Mouse (Mus musculus) stomach, embryonic 14.5 days (tissue): ENCODE results near the gene Rbm19. TPM values are rescaled to one million over a fixed set of nuclear protein-coding genes. Genes with fewer than 3 reads are reported as not detected.

Source experiments
- ATAC-seq: fragments of 200-750 bp; cut with Nextera tagmentation; 2 replicates; pipeline ENCODE4 v1.8.0; 2017; ENCODE audit warnings: low read depth, moderate TSS enrichment; ENCODE audit not compliant: insufficient number of reproducible peaks, insufficient read depth, low FRiP score
- H3K27ac ChIP-seq: fragments of 300-500 bp; sonication (generic); 2 replicates; pipeline ENCODE4 v1.5.1; 2014; ENCODE audit warnings: mild to moderate bottlenecking, low read length, moderate library complexity, mixed read lengths
- H3K27me3 ChIP-seq: fragments of 300-500 bp; sonication (generic); 2 replicates; pipeline ENCODE4 v1.6.1; 2014; ENCODE audit warnings: low read length, control low read depth, mixed read lengths; ENCODE audit not compliant: control insufficient read depth, insufficient read depth
- H3K36me3 ChIP-seq: fragments of 300-500 bp; sonication (generic); 2 replicates; pipeline ENCODE4 v1.6.1; 2014; ENCODE audit warnings: mild to moderate bottlenecking, control low read depth, low read length, moderate library complexity, mixed read lengths; ENCODE audit not compliant: control insufficient read depth, insufficient read depth
- H3K4me1 ChIP-seq: fragments of 300-500 bp; sonication (generic); 2 replicates; pipeline ENCODE4 v1.6.1; 2014; ENCODE audit warnings: low read length, control low read depth, mixed read lengths; ENCODE audit not compliant: control insufficient read depth, insufficient read depth
- H3K4me2 ChIP-seq: fragments of 300-500 bp; sonication (generic); replicated peaks from 2 replicates; pipeline ENCODE4 v1.6.1; 2014; ENCODE audit warnings: low read depth, low read length, control low read depth
- H3K4me3 ChIP-seq: fragments of 300-500 bp; sonication (generic); 2 replicates; pipeline ENCODE4 v1.5.1; 2014; ENCODE audit warnings: low read depth, low read length, control low read depth
- H3K9ac ChIP-seq: fragments of 300-500 bp; sonication (generic); replicated peaks from 2 replicates; pipeline ENCODE4 v1.6.1; 2014; ENCODE audit warnings: low read depth, mild to moderate bottlenecking, control low read depth, low read length, moderate library complexity, mixed read lengths
- H3K9me3 ChIP-seq: fragments of 300-500 bp; sonication (generic); 2 replicates; pipeline ENCODE4 v1.6.1; 2016; ENCODE audit warnings: low read depth, low read length, control low read depth; ENCODE audit not compliant: control insufficient read depth
- WGBS: fragments of 180-500 bp; shearing (Covaris S2); extraction: QIAGEN DNeasy Blood & Tissue Kit; methylation state at CpG from one replicate; pipeline ENCODE4 v1.1.7; 2014; 5-methylcytosine and 5-hydroxymethylcytosine counted together
- polyA plus RNA-seq: library from polyadenylated mRNA; unstranded; fragments of >200 nt; fragmentation: Nextera tagmentation; extraction: Ambion mirVana; gene quantifications from 2 replicates; pipeline ENCODE4 v1.2.1, GENCODE M21; 2014

The Rbm19 gene
- polyA plus RNA-seq, 1 experiment from 2014 or later: 22.4 TPM

DNA sequence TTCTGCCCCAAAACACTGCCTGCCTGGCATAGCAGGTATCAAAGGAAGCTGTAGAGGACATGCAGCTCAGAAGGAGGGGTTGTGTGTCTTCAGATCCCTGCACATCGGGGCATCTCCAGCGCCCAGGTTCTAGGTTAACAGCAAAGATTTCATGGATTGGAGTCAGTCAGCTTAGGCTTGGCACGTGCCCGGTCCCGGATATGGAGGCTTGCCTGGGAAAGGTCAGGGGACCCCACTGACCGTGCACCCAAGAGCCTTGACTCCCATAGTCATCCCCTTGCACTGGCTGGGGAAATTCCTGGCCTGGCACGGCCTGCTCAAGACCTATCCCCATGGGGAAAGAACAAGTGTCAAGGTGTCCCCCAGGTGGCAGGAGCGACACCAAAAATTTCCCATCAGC, 59.0 kb downstream of the Rbm19 start:
- ATAC-seq: no peak
- Histone ChIP-seq H3K27ac (no peak overlapping the region), H3K4me1 (no peaks in the 10 kb centered on the region), H3K27me3 (no peaks in the 10 kb centered on the region), H3K9me3 (no peaks in the 10 kb centered on the region), H3K36me3 (peaks cover 3% of the 10 kb centered on the region; the same call in 1 of the 2 replicates), H3K4me3 (no peak overlapping the region), H3K9ac (no peak overlapping the region), H3K4me2 (no peak overlapping the region)
- WGBS: 89% methylated on average over 8 of the region's 8 CpGs

DNA sequence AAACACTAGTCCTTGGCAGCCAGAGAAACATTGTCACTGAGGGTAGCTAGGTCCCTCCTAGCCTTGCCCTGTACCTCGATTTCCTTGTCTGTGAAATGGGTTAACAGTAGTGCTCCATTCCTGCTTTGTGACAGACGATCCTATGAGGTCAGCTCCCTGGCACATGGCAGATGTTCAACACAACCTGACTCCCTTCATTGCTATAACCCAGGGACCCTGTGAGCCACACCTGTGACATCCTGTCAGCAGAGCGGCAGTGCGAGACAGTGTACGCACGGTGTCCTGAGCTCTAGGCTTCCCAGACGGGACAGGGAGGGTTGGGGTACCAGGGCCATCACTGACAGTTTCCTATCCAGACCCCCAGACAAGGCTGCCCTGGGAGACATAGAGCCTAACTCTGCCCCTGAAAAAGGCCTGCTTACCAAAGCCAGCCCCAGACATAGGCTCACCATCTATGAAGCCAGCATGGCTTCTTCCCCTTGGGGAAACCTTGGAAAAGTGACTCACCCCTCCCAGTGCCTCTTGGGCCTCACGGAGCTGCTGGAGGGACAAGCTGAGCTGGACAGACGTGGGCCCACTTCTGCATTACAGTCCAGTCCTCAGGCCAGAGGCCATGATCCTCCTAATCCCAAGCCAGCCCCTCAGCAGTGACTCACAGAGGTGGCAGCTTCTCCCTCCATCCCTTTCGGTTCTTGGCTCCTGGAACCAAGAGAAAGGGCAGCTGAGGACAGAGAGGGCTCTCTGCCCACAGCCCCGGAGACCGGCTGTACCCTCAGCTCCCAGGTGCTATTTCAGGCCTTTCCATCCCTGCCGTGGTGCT, 60.2 kb downstream of the Rbm19 start:
- WGBS: 93% methylated on average over 13 of the region's 13 CpGs
- Histone ChIP-seq H3K27ac (no peak overlapping the region), H3K36me3 (peaks cover 3% of the 10 kb centered on the region; the same call in 1 of the 2 replicates), H3K27me3 (no peaks in the 10 kb centered on the region), H3K9ac (no peak overlapping the region), H3K4me2 (no peak overlapping the region), H3K4me3 (no peak overlapping the region), H3K4me1 (no peaks in the 10 kb centered on the region), H3K9me3 (no peaks in the 10 kb centered on the region)
- no peak for ATAC-seq

DNA sequence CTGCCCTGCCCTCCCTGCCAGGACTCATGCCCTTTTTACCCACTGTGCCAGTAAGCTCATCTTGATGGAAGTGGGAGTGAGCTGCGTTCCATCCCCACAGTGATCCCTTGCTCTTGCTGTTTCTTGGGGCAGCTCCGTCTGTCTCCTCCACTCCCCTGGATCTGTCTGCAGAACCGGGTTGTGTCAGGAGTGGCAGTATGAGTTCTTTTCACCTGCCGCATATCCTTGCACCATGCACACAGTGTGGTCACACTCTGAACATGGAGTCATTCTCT, 60.7 kb downstream of the Rbm19 start:
- Histone ChIP-seq H3K4me3 (no peak overlapping the region), H3K27me3 (no peaks in the 10 kb centered on the region), H3K36me3 (peaks cover 3% of the 10 kb centered on the region; the same call in 1 of the 2 replicates), H3K27ac (no peak overlapping the region), H3K4me1 (no peaks in the 10 kb centered on the region), H3K9me3 (no peaks in the 10 kb centered on the region), H3K4me2 (no peak overlapping the region), H3K9ac (no peak overlapping the region)
- 95% methylated on average over 4 of the region's 4 CpGs for WGBS
- no peak for ATAC-seq

DNA sequence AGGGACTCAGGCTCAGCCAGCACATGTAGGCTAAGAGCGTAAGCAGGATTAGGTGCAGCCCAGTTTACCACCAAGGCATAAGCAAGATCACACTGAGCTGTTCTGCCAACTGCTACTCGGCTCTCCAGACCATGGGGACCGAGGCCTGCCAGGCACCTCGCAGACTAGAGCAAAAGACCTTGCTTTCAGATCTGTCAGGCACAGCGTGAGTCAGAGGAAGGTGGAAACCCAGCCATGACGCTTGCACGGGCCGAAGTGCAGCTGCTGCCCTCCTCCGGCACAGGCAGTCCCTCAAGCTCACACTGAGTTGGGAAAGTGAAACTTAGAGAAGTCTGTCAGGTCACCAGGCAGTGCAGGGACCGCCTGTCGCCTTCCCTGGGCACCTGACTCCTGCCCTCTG, 63.8 kb downstream of the Rbm19 start:
- Histone ChIP-seq H3K4me3 (no peak overlapping the region), H3K9me3 (no peaks in the 10 kb centered on the region), H3K4me1 (no peaks in the 10 kb centered on the region), H3K27ac (no peak overlapping the region), H3K4me2 (no peak overlapping the region), H3K27me3 (no peaks in the 10 kb centered on the region), H3K9ac (no peak overlapping the region), H3K36me3 (peaks cover 3% of the 10 kb centered on the region; the same call in 1 of the 2 replicates)
- no peak for ATAC-seq
- WGBS: 98% methylated on average over 11 of the region's 11 CpGs

DNA sequence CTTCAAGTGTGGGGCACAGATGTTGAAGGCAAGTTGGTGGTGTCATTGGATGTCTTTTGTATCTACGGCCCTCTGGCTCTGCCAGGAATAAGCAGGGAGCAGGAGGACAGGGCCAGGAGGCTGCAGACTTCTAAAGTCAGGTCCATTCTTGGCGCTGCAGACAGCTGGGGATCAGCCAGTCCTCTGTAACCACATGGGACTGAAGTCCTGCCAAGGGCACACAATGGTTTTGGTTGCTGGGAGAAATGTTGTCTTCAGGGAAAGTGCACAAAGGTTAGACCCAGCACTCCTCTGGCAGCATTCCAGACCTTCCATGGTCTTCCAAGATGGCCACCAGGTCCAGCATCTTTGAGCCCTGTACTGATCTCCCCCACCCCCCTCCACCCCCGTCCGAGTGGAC, 65.1 kb downstream of the Rbm19 start:
- no peak overlapping the region for H3K9ac ChIP-seq
- 90% methylated on average over 4 of the region's 4 CpGs for WGBS
- no peaks in the 10 kb centered on the region for H3K4me1 ChIP-seq

DNA sequence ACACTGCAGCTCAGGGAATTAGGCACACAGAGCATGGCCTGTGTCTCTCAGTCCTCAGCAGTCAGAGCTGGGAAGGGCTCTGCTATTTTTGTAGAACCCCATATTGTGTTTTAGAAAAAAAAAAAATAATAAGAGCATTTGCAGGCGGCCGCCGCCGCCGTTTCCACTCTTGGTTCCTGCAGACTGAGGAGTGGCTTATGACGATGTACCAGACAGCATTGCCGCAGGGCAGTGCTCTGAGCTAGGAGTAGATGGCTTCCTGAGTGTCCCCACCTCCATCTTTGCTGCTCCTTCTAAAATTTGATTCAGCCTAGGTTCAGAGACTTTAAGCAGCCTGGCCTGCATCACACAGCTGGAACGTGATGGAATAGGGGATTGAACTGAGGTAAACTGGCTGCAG, 67.1 kb downstream of the Rbm19 start:
- no peaks in the 10 kb centered on the region for H3K4me1 ChIP-seq
- H3K4me3 ChIP-seq: no peak overlapping the region
- WGBS: 82% methylated on average over 8 of the region's 8 CpGs
- H3K36me3 ChIP-seq: peaks cover 3% of the 10 kb centered on the region; the same call in 1 of the 2 replicates
- ATAC-seq: no peak
- no peak overlapping the region for H3K9ac ChIP-seq
- no peaks in the 10 kb centered on the region for H3K9me3 ChIP-seq
- no peaks in the 10 kb centered on the region for H3K27me3 ChIP-seq
- H3K27ac ChIP-seq: no peak overlapping the region
- H3K4me2 ChIP-seq: no peak overlapping the region

More for the DNA sequence above, 65.1 kb downstream of the Rbm19 start:
- ATAC-seq: no peak
- Histone ChIP-seq H3K27me3 (no peaks in the 10 kb centered on the region), H3K4me3 (no peak overlapping the region), H3K9me3 (no peaks in the 10 kb centered on the region), H3K27ac (no peak overlapping the region), H3K4me2 (no peak overlapping the region), H3K36me3 (peaks cover 2% of the 10 kb centered on the region; the same call in 1 of the 2 replicates)

DNA sequence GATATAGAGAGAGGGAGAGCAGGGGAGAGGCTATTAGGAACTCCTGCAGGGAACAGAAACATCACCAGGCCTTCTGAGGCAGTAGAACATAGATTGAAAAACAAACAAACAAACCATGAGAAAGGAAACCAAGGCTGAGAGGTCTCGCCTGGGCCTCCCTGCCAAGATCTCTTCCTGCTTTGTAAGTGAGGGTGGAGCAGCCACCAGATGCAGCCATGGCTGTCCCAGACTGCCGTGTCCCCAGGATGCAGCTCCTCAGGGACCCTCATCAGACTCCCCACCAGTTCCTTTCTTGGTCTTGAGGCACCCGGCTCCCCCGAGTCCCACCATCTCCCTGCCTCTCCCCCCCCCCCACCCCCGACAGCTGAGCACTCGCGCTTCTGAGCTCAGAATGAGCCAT, 67.5 kb downstream of the Rbm19 start:
- H3K4me2 ChIP-seq: no peak overlapping the region
- no peak overlapping the region for H3K27ac ChIP-seq
- H3K36me3 ChIP-seq: peaks cover 3% of the 10 kb centered on the region; the same call in 1 of the 2 replicates
- H3K9me3 ChIP-seq: no peaks in the 10 kb centered on the region
- no peak overlapping the region for H3K4me3 ChIP-seq
- H3K9ac ChIP-seq: no peak overlapping the region
- ATAC-seq: no peak
- no peaks in the 10 kb centered on the region for H3K4me1 ChIP-seq
- WGBS: 52% methylated on average over 7 of the region's 7 CpGs
- no peaks in the 10 kb centered on the region for H3K27me3 ChIP-seq

DNA sequence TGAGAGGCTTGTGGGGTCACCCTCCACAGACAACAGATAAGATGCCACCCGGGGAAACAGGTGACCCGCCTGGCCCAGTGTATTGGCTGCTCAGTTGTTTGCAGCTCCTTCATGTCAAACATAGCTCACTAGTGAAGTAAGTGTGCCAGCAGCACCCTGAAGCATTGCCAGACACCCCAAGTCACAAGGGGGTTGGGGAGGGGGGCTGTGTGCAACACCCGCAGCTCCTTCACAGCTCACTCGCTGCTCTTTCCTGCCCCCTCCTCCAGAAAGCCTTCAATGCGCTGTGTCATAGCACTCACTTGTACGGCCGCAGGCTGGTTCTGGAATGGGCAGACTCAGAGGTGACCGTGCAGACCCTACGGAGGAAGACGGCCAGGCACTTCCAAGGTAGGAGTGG, 69.7 kb downstream of the Rbm19 start:
- no peak overlapping the region for H3K9ac ChIP-seq
- H3K36me3 ChIP-seq: peaks cover 3% of the 10 kb centered on the region; the same call in 1 of the 2 replicates
- 88% methylated on average over 10 of the region's 10 CpGs for WGBS
- no peak overlapping the region for H3K27ac ChIP-seq
- no peak overlapping the region for H3K4me3 ChIP-seq
- no peak overlapping the region for H3K4me2 ChIP-seq
- H3K27me3 ChIP-seq: no peaks in the 10 kb centered on the region
- no peaks in the 10 kb centered on the region for H3K9me3 ChIP-seq
- no peaks in the 10 kb centered on the region for H3K4me1 ChIP-seq
- no peak for ATAC-seq

DNA sequence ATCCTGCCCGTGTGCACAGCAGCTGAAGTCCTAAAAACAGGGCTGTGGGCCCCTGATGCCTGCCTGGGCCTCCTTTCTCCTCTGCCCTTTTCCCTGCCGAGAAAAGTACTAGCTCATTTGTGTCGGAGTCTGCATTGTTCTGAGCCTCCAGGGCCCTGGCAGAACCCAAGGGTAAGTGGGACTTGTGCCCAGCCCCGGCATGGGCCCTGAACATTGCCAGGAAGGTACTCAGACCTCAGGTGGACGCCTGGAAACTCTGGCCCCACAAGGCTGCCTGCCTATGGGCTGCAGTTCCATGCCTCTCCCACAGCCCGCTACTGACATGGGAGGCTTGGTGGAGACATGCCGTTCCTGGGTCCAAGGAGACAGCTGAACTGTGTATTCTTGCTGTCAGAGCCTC, 72.3 kb downstream of the Rbm19 start:
- no peak overlapping the region for H3K9ac ChIP-seq
- 74% methylated on average over 7 of the region's 7 CpGs for WGBS
- no peak for ATAC-seq

More for the DNA sequence above, 72.3 kb downstream of the Rbm19 start:
- no peaks in the 10 kb centered on the region for H3K27me3 ChIP-seq
- H3K4me1 ChIP-seq: no peaks in the 10 kb centered on the region
- H3K36me3 ChIP-seq: peaks cover 3% of the 10 kb centered on the region; the same call in 1 of the 2 replicates
- H3K4me2 ChIP-seq: no peak overlapping the region
- H3K4me3 ChIP-seq: no peak overlapping the region
- no peak overlapping the region for H3K27ac ChIP-seq
- no peaks in the 10 kb centered on the region for H3K9me3 ChIP-seq
